Mouse (Mus musculus) spleen, adult 12 weeks (tissue): ENCODE measurements around the gene Fh1.

ENCODE experiments used
- DNase-seq: peaks from one replicate; pipeline ENCODE4 v3.0.0; 2022; ENCODE audit warnings: low spot score

Fh1 gene

GRCm38 (mm10) chr1:175619814-175620431, 5.5 kb downstream of the Fh1 start, which contains the start of gene Kmo:
Kmo (plus strand) TSS chr1:175620381.
- no peak for DNase-seq

DNA sequence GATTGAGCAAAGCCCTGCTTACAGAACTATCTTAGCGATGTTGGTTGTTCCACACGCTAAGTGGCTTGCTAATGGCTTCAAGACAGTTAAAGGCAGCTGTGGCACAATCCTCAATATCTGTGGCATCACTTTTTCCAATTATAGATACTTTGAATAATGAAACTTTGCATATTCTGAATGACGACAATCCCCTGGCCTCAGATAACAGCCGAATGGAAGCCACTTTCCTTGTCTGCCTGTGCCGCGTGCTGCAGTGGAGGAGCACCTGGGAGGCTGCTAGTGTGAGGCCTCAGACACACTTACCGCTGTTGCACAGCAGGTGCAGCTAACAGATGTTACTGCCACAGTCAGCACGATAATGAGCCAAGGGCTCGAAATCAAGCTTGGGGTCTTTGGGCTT, 10.4 kb downstream of the Fh1 start:
- DNase-seq = no peak

- no peak for DNase-seq
These were observed 16.7 kb downstream of the Fh1 start for GRCm38 (mm10) chr1:175608708-175609107.

DNA sequence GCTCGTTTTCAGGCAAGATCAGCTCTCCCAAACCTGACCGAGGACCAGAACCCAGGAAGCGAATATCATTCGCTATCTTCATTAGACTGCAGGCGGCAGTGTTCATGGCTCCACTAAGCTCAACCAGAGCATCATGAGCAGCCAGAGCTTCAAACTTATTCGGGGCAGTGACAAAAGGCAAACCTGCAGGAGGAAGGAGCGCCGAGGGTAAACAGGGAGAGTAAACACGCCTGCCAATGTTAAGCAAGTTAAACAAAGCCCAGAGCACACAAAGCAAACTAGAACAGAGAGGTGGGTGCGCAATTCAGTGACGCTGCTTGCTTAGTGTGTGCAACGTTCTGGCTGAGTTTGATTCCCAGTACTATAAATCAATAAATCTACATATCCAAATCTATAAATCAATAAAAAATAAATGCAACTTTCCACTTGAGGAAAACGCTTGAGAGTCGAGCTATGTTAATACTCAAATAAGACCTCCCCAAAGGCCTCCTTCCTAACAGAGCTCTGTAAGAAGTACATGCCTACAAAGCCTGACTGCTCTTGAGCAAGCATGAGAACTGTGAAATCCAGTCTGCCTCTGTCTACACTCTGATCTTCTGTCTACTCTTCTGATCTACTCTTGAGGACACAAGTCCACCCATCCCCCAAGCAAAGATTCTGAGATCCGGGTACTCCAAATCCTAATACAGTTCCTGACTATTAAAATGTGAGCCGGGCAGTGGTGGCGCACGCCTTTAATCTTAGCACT, 17.4 kb downstream of the Fh1 start:
- DNase-seq = no peak

GRCm38 (mm10) chr1:175607308-175607707, 18.1 kb downstream of the Fh1 start:
- DNase-seq = no peak

GRCm38 (mm10) chr1:175603390-175603789, 22.0 kb downstream of the Fh1 start:
- no peak for DNase-seq

GRCm38 (mm10) chr1:175602231-175602630, 23.2 kb downstream of the Fh1 start:
- no peak for DNase-seq

DNA sequence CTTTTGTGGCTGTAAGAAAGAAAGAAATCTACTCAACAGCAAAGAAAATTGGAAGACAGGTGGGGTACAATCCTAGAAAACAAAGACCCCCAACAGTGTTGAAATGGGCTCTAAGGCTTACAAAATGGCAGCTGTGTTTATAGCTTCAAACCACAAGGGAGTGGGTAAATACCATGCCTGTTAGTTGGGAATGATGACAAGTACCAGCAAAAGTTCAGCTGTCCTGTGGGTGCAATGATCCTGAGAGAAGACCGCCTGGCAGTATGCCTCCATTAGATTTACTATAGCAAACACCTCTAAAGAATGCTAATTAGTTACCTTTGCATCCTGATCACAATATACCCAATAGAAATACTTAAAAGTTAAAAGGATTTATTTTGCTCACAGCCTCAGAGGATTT, 32.6 kb downstream of the Fh1 start:
- no peak for DNase-seq

DNA sequence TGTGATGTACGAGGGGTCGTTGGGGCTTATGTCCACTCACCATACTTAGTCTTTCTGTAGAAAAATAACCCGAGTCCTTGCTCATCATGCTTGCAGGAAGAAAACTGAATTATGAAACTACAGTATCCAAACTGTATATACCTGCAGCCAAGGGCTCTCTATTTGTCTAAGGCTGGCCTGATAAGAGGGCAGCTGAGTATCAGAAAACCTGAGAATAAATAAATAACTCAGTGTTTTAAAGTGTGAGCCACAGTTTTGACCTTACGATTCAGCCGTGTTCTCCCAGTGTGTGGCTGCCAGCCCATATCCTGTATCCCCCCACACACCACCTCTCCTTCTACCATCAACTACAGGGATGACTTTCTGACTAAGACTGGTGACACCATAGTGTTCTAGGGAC, 38.8 kb downstream of the Fh1 start:
- no peak for DNase-seq

- no peak for DNase-seq
These were observed 40.2 kb downstream of the Fh1 start for GRCm38 (mm10) chr1:175585267-175585666.

DNA sequence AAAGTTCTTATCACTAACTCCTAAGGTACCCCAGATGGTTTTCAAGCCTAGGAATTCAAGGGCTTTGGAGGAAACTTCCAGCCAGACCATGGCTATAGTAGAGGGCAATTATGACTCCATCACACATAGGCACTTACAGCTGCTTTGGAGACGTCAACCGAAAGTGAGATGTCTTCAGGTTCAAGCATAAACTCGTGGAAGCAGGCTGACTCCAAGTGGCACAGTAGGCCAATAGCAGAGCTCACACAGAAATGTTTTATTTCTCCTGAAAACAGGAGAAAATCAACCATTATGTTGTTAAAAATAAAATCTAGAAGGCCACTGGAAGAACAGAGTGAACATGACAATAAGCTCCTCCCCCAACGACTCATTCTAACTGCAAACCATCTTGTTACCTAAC, 42.6 kb downstream of the Fh1 start:
- DNase-seq = no peak

- DNase-seq = no peak
These were observed 45.1 kb downstream of the Fh1 start for GRCm38 (mm10) chr1:175580346-175580745.

- no peak for DNase-seq
These were observed 45.7 kb downstream of the Fh1 start for GRCm38 (mm10) chr1:175579598-175580235.

DNA sequence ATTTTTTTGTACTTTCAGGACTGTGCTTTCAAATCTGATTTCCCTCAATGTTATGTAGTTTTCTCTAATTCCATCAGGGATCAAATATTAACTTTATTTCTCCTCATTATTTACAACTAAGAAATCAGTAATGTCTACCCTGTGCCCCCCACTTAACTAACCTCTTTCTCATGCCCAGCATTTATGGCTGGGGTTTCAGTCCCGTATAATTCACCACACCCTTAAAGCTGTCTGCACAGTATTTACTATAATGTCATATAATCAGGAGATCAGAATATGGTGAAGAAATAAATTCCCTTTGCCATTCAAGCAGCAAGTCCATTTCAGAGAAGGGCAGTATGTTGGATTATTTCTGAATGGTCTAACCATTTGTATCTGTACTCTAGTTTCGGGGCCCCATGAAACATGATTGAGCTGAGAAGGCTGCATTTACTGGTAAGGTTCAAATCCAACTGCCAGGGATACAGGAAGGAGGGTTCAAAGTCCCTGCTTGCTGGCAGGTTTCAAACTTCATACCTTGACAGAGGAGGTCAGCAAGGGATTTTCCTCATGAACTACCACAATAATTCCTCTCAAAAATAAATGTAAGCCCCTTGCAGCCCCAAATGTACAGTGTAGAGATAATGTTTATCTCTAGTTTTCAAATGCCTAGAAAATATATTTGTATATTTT, 46.9 kb downstream of the Fh1 start:
- no peak for DNase-seq

GRCm38 (mm10) chr1:175574129-175574528, 51.3 kb downstream of the Fh1 start:
- no peak for DNase-seq

GRCm38 (mm10) chr1:175565579-175566103, 59.8 kb downstream of the Fh1 start:
- no peak for DNase-seq

GRCm38 (mm10) chr1:175564321-175564720, 61.1 kb downstream of the Fh1 start:
- DNase-seq = no peak

DNA sequence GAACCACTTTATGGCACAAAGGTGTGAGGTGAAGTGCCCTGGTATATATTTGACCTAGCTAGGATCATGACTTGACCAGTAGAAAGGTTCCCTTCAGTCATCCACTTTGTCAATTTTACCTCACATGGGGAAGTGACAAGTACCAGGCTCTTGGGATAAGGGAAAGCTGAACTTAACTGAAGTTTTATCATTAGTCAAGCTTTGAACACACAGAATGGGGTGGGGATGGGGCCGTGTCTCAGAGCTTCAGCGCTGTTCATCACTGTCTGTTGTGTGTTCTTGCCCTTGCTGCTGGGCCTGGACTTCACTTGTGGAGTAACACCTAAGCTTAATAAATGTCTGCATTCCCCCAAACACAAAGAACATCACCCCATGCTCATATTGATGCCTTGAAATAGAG, 63.1 kb downstream of the Fh1 start:
- DNase-seq = no peak

- no peak for DNase-seq
These were observed 63.6 kb downstream of the Fh1 start for GRCm38 (mm10) chr1:175561806-175562205.

DNA sequence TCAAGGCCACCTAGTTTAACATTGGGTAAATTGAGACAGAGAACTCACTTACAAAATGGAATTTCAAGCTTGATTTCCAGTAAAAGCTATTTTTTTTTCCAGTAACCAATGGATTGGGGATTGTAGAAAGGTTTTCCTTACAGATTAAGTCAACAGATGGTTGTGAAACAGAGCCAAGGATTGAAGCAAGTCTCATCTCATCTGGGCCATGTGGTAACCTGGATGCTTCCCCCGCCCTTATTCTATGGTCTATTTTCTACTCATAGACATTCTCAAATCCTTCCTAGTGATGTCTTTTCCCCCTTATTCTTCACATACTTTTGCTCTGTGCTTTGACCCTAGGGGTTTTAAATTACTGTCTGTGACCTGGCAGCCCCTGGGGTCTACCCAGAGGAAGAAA, 70.8 kb downstream of the Fh1 start:
- no peak for DNase-seq

- no peak for DNase-seq
These were observed 73.0 kb downstream of the Fh1 start for GRCm38 (mm10) chr1:175552474-175552873.

DNA sequence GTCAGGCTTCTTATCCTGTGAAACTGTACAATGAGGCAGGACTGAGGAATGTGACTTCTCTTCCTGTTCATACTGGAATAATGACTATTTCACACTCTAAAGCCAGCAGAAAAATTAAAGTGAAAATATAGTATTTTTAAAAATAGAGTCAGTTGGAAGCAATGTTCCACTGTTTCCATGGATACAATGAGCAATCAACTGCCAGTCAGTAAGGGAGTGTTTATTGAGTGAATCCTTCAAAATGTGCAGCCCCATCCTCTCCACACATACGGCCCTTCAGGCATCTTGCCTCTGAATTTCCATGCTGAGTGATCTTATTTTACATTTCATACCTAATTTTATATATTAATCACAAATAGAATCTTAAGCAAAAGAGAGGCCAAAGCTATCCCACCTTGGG, 74.8 kb downstream of the Fh1 start:
- DNase-seq = no peak
